Mouse (Mus musculus) forebrain, embryonic 15.5 days (tissue): ENCODE data around the gene Pkp3. TPM values are rescaled to one million over a fixed set of nuclear protein-coding genes. Genes with fewer than 3 reads are reported as not detected.
A peak's percentile ranks its signal among the peaks of the same experiment; 100 is the strongest.
"Not testable (repeated sequence)": the region's sequence is repeated elsewhere in the genome, so short reads cannot be mapped to it uniquely, and the experiment has no call there.

Source experiments
- ATAC-seq: fragments of 200-750 bp; cut with Nextera tagmentation; replicated peaks from 2 replicates; pipeline ENCODE4 v1.8.0; 2017; ENCODE audit warnings: mild to moderate bottlenecking, moderate TSS enrichment, moderate library complexity
- H3K27ac ChIP-seq: fragments of 300-500 bp; sonication (generic); replicated peaks from 2 replicates; pipeline ENCODE4 v1.5.1; 2015; ENCODE audit warnings: mild to moderate bottlenecking, inconsistent platforms
- H3K27me3 ChIP-seq: fragments of 300-500 bp; sonication (generic); 2 replicates; pipeline ENCODE4 v1.6.1; 2015; ENCODE audit warnings: inconsistent platforms
- H3K36me3 ChIP-seq: fragments of 300-500 bp; sonication (generic); 2 replicates; pipeline ENCODE4 v1.6.1; 2015; ENCODE audit warnings: mild to moderate bottlenecking, inconsistent platforms
- H3K4me1 ChIP-seq: fragments of 300-500 bp; sonication (generic); 2 replicates; pipeline ENCODE4 v1.6.1; 2015; ENCODE audit warnings: inconsistent platforms
- H3K4me2 ChIP-seq: fragments of 300-500 bp; sonication (generic); replicated peaks from 2 replicates; pipeline ENCODE4 v1.6.1; 2015; ENCODE audit warnings: mild to moderate bottlenecking, inconsistent platforms
- H3K4me3 ChIP-seq: fragments of 300-500 bp; sonication (generic); 2 replicates; pipeline ENCODE4 v1.5.1; 2015; ENCODE audit warnings: mild to moderate bottlenecking, inconsistent platforms
- H3K9ac ChIP-seq: fragments of 300-500 bp; sonication (generic); replicated peaks from 2 replicates; pipeline ENCODE4 v1.6.1; 2015; ENCODE audit warnings: mild to moderate bottlenecking, inconsistent platforms
- H3K9me3 ChIP-seq: fragments of 300-500 bp; sonication (generic); 2 replicates; pipeline ENCODE4 v1.6.1; 2016; ENCODE audit warnings: inconsistent platforms
- WGBS: fragments of 180-500 bp; shearing (Covaris S2); methylation state at CpG from one replicate; pipeline ENCODE4 v1.1.7; 2015; ENCODE audit warnings: mixed read lengths; 5-methylcytosine and 5-hydroxymethylcytosine counted together
- polyA plus RNA-seq: library from polyadenylated mRNA; unstranded; fragments of >200 nt; fragmentation: Nextera tagmentation; extraction: Ambion mirVana; gene quantifications from 2 replicates; pipeline ENCODE4 v1.2.1, GENCODE M21; 2015

Pkp3 gene
- not detected in 2 replicates for polyA plus RNA-seq

GRCm38 (mm10) chr7:141077841-141078240, at the start of gene Pkp3:
Pkp3 (plus strand) TSS chr7:141078218.
- Histone ChIP-seq H3K27me3 (no peaks in the 10 kb centered on the region), H3K27ac (no peak within 1 kb of the TSS), H3K4me1 (no peaks in the 10 kb centered on the region), H3K4me2 (no peak within 1 kb of the TSS), H3K9ac (no peak within 1 kb of the TSS), H3K4me3 (no peak within 1 kb of the TSS), H3K36me3 (no peaks in the 10 kb centered on the region), H3K9me3 (no peaks in the 10 kb centered on the region)
- ATAC-seq, result no peak
- WGBS, result 89% methylated on average over 15 of the region's 15 CpGs

- no peak within 1 kb of the TSS for H3K27ac ChIP-seq
- no peak within 1 kb of the TSS for H3K4me3 ChIP-seq
- peaks cover 13% of the 10 kb centered on the region for H3K4me1 ChIP-seq
- no peaks in the 10 kb centered on the region for H3K9me3 ChIP-seq
- 99% methylated on average over 2 of the region's 2 CpGs for WGBS
- no peak within 1 kb of the TSS for H3K4me2 ChIP-seq
- no peaks in the 10 kb centered on the region for H3K36me3 ChIP-seq
- H3K27me3 ChIP-seq, result no peaks in the 10 kb centered on the region
- H3K9ac ChIP-seq, result no peak within 1 kb of the TSS
- no peak for ATAC-seq
Measured at GRCm38 (mm10) chr7:141028831-141029230, 49.2 kb upstream of the Pkp3 start, which contains the start of gene Gm17387. Gm17387 (plus strand) TSS chr7:141029131.

DNA sequence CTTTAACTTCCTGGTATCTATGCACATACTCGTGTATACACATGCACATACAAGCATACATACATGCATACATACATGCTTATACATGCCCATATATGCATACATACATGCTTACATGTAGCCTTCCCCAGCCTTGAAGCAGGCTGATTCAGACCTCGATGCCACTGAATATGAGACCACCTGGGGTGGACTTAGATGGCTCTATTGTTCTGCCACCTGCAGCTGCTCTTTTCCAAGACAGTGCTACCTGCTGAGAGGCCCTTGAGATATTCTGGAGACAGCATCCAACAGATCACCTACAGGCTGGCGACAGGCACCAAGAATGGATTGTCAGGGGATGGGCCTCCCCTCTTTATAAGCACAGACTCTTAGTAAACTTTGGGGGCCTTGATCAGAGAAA, 47.6 kb upstream of the Pkp3 start:
- no peaks in the 10 kb centered on the region for H3K27me3 ChIP-seq
- no peak for ATAC-seq
- H3K4me2 ChIP-seq, result no peak overlapping the region
- H3K36me3 ChIP-seq, result no peaks in the 10 kb centered on the region
- H3K27ac ChIP-seq, result no peak overlapping the region
- H3K4me1 ChIP-seq, result peaks cover 13% of the 10 kb centered on the region
- no peak overlapping the region for H3K9ac ChIP-seq
- 39% methylated on average over 3 of the region's 3 CpGs for WGBS
- no peak overlapping the region for H3K4me3 ChIP-seq
- no peaks in the 10 kb centered on the region for H3K9me3 ChIP-seq

GRCm38 (mm10) chr7:141032458-141033167, 45.4 kb upstream of the Pkp3 start:
- 78% methylated on average over 9 of the region's 9 CpGs for WGBS
- Histone ChIP-seq H3K36me3 (no peaks in the 10 kb centered on the region), H3K4me3 (no peak overlapping the region), H3K9ac (no peak overlapping the region), H3K9me3 (no peaks in the 10 kb centered on the region), H3K4me2 (no peak overlapping the region), H3K4me1 (no peaks in the 10 kb centered on the region), H3K27me3 (no peaks in the 10 kb centered on the region), H3K27ac (no peak overlapping the region)
- ATAC-seq, result no peak

- H3K9me3 ChIP-seq, result not testable (repeated sequence)
Measured at GRCm38 (mm10) chr7:141036624-141037023, 41.4 kb upstream of the Pkp3 start.

GRCm38 (mm10) chr7:141038090-141039032, 39.7 kb upstream of the Pkp3 start:
- no peaks in the 10 kb centered on the region for H3K27me3 ChIP-seq
- 85% methylated on average over 20 of the region's 21 CpGs for WGBS
- H3K4me3 ChIP-seq, result no peak overlapping the region
- ATAC-seq, result no peak
- H3K27ac ChIP-seq, result no peak overlapping the region
- no peak overlapping the region for H3K4me2 ChIP-seq
- H3K9ac ChIP-seq, result no peak overlapping the region
- 0 out of 2 replicates have a peak, but pooled peaks cover 5% of the 10 kb centered on the region for H3K4me1 ChIP-seq
- no peaks in the 10 kb centered on the region for H3K36me3 ChIP-seq
- H3K9me3 ChIP-seq, result no peaks in the 10 kb centered on the region

More at GRCm38 (mm10) chr7:141036624-141037023, 41.4 kb upstream of the Pkp3 start:
- H3K4me3 ChIP-seq, H3K27me3 ChIP-seq, H3K4me1 ChIP-seq, ATAC-seq, H3K4me2 ChIP-seq, H3K36me3 ChIP-seq, H3K27ac ChIP-seq, H3K9ac ChIP-seq: not testable (repeated sequence)
- 83% methylated on average over 1 of the region's 2 CpGs for WGBS

GRCm38 (mm10) chr7:141039386-141040107, 38.5 kb upstream of the Pkp3 start:
- Histone ChIP-seq H3K27ac (no peak overlapping the region), H3K9me3 (no peaks in the 10 kb centered on the region), H3K36me3 (no peaks in the 10 kb centered on the region), H3K4me1 (0 out of 2 replicates have a peak, but pooled peaks cover 5% of the 10 kb centered on the region), H3K4me3 (no peak overlapping the region), H3K27me3 (no peaks in the 10 kb centered on the region), H3K9ac (no peak overlapping the region), H3K4me2 (no peak overlapping the region)
- no peak for ATAC-seq
- 95% methylated on average over 4 of the region's 4 CpGs for WGBS

DNA sequence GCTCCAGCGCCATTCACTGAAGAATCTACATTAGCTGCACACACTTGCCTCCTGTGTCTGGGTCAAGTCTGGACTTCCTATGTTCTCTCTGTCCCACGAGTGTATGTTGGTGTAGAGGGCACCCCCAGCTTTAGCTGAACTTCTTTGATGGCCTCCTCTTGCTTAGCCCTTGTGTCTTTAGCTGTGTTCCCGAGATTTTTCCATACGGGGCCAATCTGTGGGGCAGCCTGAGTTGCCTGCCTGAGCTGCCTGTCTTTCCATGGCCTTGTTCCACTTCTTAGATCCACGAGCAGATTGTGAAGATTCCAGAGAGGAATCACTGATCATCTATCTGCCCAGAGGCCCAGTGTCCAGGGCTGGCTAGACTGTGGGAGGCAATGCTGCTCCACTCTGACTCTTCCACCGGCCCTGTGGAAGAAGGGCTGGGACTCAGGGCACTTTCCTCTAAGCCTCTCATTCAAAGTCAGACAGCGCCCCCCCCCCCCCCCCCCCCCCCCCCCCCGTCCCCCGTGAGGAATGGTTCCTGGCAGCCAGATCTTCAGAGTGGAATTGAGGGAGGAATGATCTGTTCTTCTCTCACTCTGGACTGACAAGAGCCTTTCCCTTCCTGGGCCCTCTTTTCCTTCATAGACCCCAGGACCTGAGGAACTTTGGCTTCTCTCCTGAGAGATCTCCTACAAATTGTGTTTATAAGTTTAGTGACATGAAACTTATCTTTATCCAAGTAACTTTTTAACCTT, 37.0 kb upstream of the Pkp3 start:
- H3K4me2 ChIP-seq, result no peak overlapping the region
- no peak overlapping the region for H3K27ac ChIP-seq
- no peak for ATAC-seq

DNA sequence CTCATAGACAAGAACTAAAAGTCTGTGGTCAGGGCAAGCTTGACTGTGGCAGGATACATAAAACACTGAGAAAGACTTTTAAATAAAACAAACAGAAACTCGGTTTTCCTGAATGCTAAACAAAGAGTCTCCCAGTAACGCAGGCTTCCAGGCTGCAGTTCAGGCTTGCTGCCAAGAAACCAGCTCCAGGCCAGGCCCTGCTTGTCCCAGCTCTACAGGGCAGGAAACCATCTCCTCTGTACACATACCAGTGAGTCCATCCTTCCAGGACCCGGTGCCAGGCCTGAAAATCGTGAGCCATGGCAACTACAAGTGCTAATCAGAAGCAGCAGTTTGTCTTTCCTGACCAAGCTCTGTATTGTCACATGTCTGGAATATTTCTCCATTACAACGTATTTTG, 36.4 kb upstream of the Pkp3 start:
- Histone ChIP-seq H3K4me3 (no peak overlapping the region), H3K4me1 (0 out of 2 replicates have a peak, but pooled peaks cover 5% of the 10 kb centered on the region), H3K27me3 (no peaks in the 10 kb centered on the region), H3K36me3 (no peaks in the 10 kb centered on the region), H3K27ac (no peak overlapping the region), H3K9me3 (no peaks in the 10 kb centered on the region), H3K4me2 (no peak overlapping the region), H3K9ac (no peak overlapping the region)
- 17% methylated on average over 5 of the region's 5 CpGs for WGBS
- ATAC-seq, result no peak

More for the DNA sequence above, 37.0 kb upstream of the Pkp3 start:
- Histone ChIP-seq H3K9me3 (no peaks in the 10 kb centered on the region), H3K4me1 (0 out of 2 replicates have a peak, but pooled peaks cover 5% of the 10 kb centered on the region), H3K36me3 (no peaks in the 10 kb centered on the region), H3K9ac (no peak overlapping the region), H3K27me3 (no peaks in the 10 kb centered on the region), H3K4me3 (no peak overlapping the region)
- WGBS, result 47% methylated on average over 7 of the region's 9 CpGs

GRCm38 (mm10) chr7:141042539-141042938, 35.5 kb upstream of the Pkp3 start:
- no peak overlapping the region for H3K27ac ChIP-seq
- H3K27me3 ChIP-seq, result no peaks in the 10 kb centered on the region
- no peak overlapping the region for H3K4me3 ChIP-seq
- WGBS, result 65% methylated on average over 4 of the region's 4 CpGs
- ATAC-seq, result no peak
- no peak overlapping the region for H3K9ac ChIP-seq
- H3K36me3 ChIP-seq, result no peaks in the 10 kb centered on the region
- H3K9me3 ChIP-seq, result no peaks in the 10 kb centered on the region
- H3K4me1 ChIP-seq, result peaks cover 10% of the 10 kb centered on the region
- no peak overlapping the region for H3K4me2 ChIP-seq

GRCm38 (mm10) chr7:141046931-141047580, 31.0 kb upstream of the Pkp3 start:
- Histone ChIP-seq H3K9ac (no peak overlapping the region), H3K9me3 (no peaks in the 10 kb centered on the region), H3K27ac (0 out of 2 replicates have a peak overlapping the region, but pooled peaks have one; percentile 21), H3K4me1 (peaks cover 14% of the 10 kb centered on the region), H3K27me3 (no peaks in the 10 kb centered on the region), H3K4me3 (no peak overlapping the region), H3K4me2 (peak overlapping the region; percentile 74), H3K36me3 (no peaks in the 10 kb centered on the region)
- WGBS, result 77% methylated on average over 6 of the region's 6 CpGs
- ATAC-seq, result no peak
